Mouse (Mus musculus): ENCODE measurements around the gene Stra6. TPM values are rescaled to one million over a fixed set of nuclear protein-coding genes. Genes with fewer than 3 reads are reported as not detected.

Stra6 gene
- total RNA-seq, 2 experiments from 2014 or later, result 17.1 to 17.7 TPM

- Histone ChIP-seq H3K4me3 (no peak overlapping the region), H3K27ac (peak overlapping the region; percentile 91)
- TF ChIP-seq CTCF (conservative IDR thresholded peaks at IDR 0.05), result no peak
- DNase-seq (ENCODE audit: low spot score in 2 of 2), result no peak
Observed at GRCm38 (mm10) chr9:58110787-58111186, 47.2 kb downstream of the Stra6 start.

DNA sequence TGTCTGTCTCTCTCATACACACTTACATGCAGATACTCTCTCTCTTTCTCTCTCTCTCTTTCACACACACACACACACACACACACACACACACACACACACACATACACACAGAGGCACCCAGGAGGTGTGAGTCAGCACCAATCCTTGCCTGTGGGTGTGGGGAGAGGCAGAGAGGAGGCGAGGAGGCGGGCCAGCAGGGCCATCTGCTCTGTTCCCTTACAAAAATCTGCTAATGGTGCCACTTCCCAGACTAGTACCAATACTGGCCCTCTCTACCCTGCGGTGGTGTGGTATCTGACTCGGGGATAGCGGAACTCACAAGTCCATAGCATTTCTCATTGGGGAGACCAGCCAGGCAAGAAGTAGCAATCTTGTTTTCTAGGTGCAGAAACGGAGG lies 47.8 kb downstream of the Stra6 start:
- no peak for TF ChIP-seq CTCF (conservative IDR thresholded peaks at IDR 0.05)
- peak; percentile 79 to 83 for DNase-seq (ENCODE audit: low spot score in 2 of 2)
- Histone ChIP-seq H3K4me3 (no peak overlapping the region), H3K27ac (peak overlapping the region; percentile 96)

GRCm38 (mm10) chr9:58112321-58112751 lies 48.7 kb downstream of the Stra6 start:
- Histone ChIP-seq H3K4me3 (no peak overlapping the region), H3K27ac (peak overlapping the region; percentile 96)
- no peak for DNase-seq (ENCODE audit: low spot score in 2 of 2)
- no peak for TF ChIP-seq CTCF (conservative IDR thresholded peaks at IDR 0.05)

DNA sequence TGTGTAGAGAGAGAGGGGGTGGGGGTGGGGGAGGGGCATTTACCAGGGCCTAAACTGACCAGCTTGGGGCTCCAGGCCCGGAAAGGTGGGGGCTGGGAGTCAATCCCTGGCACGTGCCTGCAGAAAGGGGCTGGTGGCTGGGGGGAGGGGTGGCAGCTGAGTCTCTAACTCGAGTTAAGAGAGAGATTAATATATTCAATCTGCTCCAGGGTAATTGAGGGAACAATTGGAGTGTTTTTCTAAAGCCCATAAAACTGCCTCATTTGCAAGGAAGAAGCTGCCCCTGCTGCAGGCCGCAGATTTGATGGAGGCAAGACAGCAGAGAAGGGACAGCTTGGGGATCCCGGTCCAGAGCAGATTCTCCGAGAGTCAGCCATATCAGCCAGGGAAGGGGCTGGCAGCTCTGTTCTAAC lies 49.3 kb downstream of the Stra6 start:
- peak; percentile 41 to 45 for DNase-seq (ENCODE audit: low spot score in 2 of 2)
- no peak for TF ChIP-seq CTCF (conservative IDR thresholded peaks at IDR 0.05)
- Histone ChIP-seq H3K4me3 (no peak overlapping the region; the same call in 1 of the 2 replicates), H3K27ac (peak overlapping the region; percentile 96)

- TF ChIP-seq CTCF (conservative IDR thresholded peaks at IDR 0.05), result peak; percentile 38; the same call in 1 of the 2 replicates
- Histone ChIP-seq H3K27ac (peak overlapping the region; percentile 96), H3K4me3 (peak overlapping the region; percentile 11; the same call in 1 of the 2 replicates)
- DNase-seq (ENCODE audit: low spot score in 2 of 2), result no peak
Observed at GRCm38 (mm10) chr9:58113279-58113884, 49.8 kb downstream of the Stra6 start.

GRCm38 (mm10) chr9:58114019-58114418 lies 50.4 kb downstream of the Stra6 start:
- Histone ChIP-seq H3K4me3 (no peak overlapping the region; the same call in 1 of the 2 replicates), H3K27ac (peak overlapping the region; percentile 96)
- no peak for TF ChIP-seq CTCF (conservative IDR thresholded peaks at IDR 0.05)
- no peak for DNase-seq (ENCODE audit: low spot score in 2 of 2)

DNA sequence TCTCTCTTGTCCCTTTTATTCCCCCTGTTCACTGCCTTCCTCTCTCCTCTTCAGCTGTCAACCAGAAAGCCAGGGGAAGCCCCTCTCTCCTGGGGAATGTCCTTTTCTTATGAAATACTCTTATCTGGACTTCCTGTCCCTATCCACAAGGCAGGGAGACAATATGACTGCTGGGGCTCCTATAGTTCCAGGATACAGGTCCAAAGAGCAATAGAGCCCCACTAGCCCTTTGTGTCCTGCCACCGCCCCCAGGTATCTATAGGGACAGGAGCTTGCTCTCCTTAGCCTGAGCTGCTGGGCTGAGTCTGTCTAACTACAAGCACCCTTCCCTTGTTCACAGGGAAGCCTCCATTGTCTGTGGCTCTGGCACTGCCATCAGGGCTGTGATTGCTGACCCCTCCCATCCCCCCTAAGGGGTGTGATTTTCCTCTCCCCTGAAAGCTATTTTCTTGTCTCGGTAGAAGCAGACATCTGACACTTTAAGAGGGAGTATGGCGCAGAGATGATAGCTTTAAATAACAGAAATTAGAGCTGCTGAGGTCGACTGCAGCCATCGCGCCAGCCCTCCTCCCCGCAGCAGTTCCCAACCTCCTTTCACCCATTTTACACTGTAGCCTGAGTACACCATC lies 51.8 kb downstream of the Stra6 start:
- no peak for TF ChIP-seq CTCF (conservative IDR thresholded peaks at IDR 0.05)
- H3K4me3 ChIP-seq, result no peak overlapping the region
- peak overlapping the region; percentile 96 for H3K27ac ChIP-seq
- DNase-seq (ENCODE audit: low spot score in 2 of 2), result no peak

DNA sequence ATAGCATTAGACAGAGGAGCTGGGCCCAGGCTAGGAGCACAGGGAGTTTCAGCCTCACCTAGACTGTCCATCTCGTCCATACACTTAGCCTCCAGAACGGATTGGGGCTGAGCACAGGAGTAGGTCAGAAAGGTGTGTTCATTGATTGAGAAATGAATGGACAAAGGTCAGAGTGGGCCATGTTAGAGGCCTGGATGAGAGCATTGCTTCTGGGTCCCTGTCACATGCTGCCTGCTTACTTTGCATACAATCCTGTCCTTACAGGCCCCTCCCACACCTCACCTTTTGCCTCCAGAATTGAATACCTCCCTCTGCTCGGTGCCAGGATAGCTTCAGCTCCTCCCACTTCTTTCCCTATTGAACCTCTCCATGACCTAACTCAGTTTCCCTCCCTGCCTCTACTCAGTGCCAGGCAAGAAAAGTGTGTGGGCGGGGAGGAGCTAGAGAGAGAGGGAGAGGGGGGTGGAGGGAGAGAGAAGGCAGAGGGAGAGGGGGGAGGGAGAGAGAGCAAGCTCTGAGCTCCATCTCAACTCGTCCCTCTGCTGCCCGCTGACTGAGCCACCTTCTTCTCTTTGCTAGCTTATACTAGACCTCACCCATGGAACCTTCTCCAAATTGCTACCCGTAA lies 52.5 kb downstream of the Stra6 start:
- H3K27ac ChIP-seq, result peak overlapping the region; percentile 96
- TF ChIP-seq CTCF (conservative IDR thresholded peaks at IDR 0.05), result no peak
- no peak for DNase-seq (ENCODE audit: low spot score in 2 of 2)

GRCm38 (mm10) chr9:58118671-58119070 lies 55.1 kb downstream of the Stra6 start, which contains the start of gene Ccdc33:
Gene Ccdc33 (minus strand): TSS chr9:58118823.
- TF ChIP-seq CTCF (conservative IDR thresholded peaks at IDR 0.05), result no peak
- DNase-seq (ENCODE audit: low spot score in 2 of 2), result no peak
- no peak within 1 kb of the TSS for H3K27ac ChIP-seq
- H3K4me3 ChIP-seq, result no peak within 1 kb of the TSS

More for the DNA sequence above, 52.5 kb downstream of the Stra6 start:
- H3K4me3 ChIP-seq, result no peak overlapping the region

DNA sequence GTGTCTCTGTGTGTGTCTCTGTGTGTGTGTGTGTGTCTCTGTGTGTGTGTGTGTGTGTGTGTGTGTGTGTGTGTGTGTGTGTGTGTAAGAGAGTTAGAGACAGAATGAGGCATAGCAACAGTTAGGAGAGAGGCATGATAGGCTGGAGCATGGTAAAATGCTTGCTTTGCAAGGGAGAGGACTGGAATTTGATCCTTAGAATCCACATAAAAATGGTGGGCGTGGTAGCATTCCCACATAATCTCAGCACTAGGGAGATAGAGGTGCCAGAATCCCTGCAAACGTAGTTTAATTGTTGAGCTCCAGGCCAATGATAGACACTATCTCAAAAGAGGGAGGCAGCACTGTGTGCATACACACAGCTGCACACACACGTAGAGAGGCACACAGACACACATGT lies 61.5 kb downstream of the Stra6 start:
- no peak overlapping the region for H3K27ac ChIP-seq
- no peak for TF ChIP-seq CTCF (conservative IDR thresholded peaks at IDR 0.05)
- DNase-seq (ENCODE audit: low spot score in 2 of 2), result no peak
- H3K4me3 ChIP-seq, result no peak overlapping the region

DNA sequence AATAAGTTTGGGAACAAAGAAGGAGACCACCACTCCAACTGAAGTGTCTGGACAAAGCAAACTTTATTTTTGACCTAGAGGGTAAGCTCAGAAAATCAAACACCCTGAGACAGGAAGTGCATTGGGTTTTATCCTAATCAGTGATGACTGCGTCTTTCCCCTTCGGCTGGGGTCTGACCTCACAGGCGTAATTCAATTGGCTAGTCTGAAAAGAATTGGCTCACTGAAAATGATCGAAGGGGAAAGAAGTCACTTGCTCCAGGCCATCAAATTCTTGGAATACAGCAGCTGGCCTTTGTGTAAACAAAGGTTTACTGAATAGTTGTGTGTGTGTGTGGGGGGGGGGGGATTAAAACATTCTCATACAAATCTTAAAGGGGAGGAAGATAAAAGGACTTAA lies 62.2 kb downstream of the Stra6 start:
- Histone ChIP-seq H3K27ac (no peak overlapping the region), H3K4me3 (no peak overlapping the region)
- no peak for TF ChIP-seq CTCF (conservative IDR thresholded peaks at IDR 0.05)
- DNase-seq (ENCODE audit: low spot score in 2 of 2), result no peak

DNA sequence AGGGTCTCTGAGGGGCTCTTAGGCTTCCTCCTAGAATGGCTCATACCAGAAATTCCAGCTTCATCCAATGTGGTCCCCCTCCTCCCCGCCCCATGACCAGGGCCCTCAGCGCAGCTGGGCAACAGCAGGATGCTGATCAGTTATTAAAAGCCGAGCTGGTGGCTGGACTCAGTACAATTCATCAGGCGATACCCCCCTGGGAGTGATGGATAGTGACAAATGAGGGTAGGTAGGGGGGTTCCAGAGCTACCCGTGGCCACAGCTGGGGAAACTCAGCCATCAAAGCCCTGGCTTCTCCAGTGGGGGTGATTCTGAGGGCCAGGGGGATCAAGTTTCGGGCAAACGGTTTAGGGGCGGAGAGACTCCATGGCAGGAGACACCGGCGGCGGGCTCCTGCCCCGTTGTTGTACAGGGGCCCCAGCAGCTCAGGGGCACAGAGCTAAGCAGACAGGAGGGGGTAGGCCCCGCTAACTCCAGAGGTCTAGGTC lies 65.4 kb downstream of the Stra6 start:
- no peak for TF ChIP-seq CTCF (conservative IDR thresholded peaks at IDR 0.05)
- no peak for DNase-seq (ENCODE audit: low spot score in 2 of 2)
- no peak overlapping the region for H3K27ac ChIP-seq
- H3K4me3 ChIP-seq, result no peak overlapping the region

DNA sequence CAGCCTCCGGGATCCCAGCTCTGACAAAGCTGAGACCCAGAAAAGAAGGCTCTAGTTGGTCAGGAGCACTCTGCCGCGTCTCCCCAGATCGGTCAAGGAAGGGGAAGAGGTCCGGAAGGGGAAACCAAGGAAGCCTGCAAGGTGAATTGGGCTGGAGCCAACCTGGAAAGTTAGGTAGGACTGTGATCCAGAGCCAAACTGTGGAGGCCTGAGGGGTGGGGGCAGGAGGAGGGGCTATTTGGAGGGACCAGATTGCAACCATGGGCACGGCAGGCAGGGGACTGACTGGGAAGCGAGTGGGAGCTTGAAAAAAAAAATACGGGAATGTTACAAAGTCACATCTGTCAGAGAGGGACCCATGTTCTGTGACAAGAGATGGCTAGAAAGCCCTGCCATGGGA lies 65.9 kb downstream of the Stra6 start:
- H3K27ac ChIP-seq, result no peak overlapping the region
- TF ChIP-seq CTCF (conservative IDR thresholded peaks at IDR 0.05), result no peak
- no peak for DNase-seq (ENCODE audit: low spot score in 2 of 2)
- H3K4me3 ChIP-seq, result no peak overlapping the region

All from layer of hippocampus, adult 2 months (tissue).